Mouse (Mus musculus): ENCODE data around the gene Hipk2.

- no peak for TF ChIP-seq CTCF (IDR thresholded peaks at IDR 0.05; ENCODE audit: control insufficient read depth, insufficient read depth, insufficient replicate concordance, low read depth, low read length)
- no peak for TF ChIP-seq POLR2A (IDR thresholded peaks at IDR 0.05; ENCODE audit: control insufficient read depth, low read depth, low read length)
Measured at GRCm38 (mm10) chr6:38649545-38649944, 226.4 kb downstream of the Hipk2 start.

All from testis, adult 2 months (tissue).